Mouse (Mus musculus) CH12.LX (cell line): Measurements from ENCODE around the gene Tmem239.

ENCODE experiments used
- EP300 ChIP-seq: IDR thresholded peaks from 2 replicates; pipeline ENCODE4 v1.6.1; 2011; ENCODE audit warnings: low read length, improper control_type of control experiment
- MAZ ChIP-seq: IDR thresholded peaks from 2 replicates; pipeline ENCODE4 v1.6.1; 2012; ENCODE audit warnings: low read depth, mild to moderate bottlenecking, inconsistent platforms, low read length, improper control_type of control experiment, moderate library complexity
- POLR2A ChIP-seq: IDR thresholded peaks from 2 replicates; pipeline ENCODE4 v1.6.1; 2011; ENCODE audit warnings: low read depth, mild to moderate bottlenecking, improper control_type of control experiment, low read length
- SMC3 ChIP-seq: IDR thresholded peaks from 2 replicates; pipeline ENCODE4 v1.6.1; 2011; ENCODE audit warnings: low read depth, low read length, improper control_type of control experiment
- TBP ChIP-seq: conservative IDR thresholded peaks from 2 replicates; pipeline ENCODE4 v1.6.1; 2011; ENCODE audit warnings: low read depth, low read length, improper control_type of control experiment
- USF1 ChIP-seq: IDR thresholded peaks from 2 replicates; pipeline ENCODE4 v1.6.1; 2014; ENCODE audit warnings: low read depth, mild to moderate bottlenecking, inconsistent platforms, low read length, improper control_type of control experiment
- ZNF384 ChIP-seq: IDR thresholded peaks from 2 replicates; pipeline ENCODE4 v1.6.1; 2012; ENCODE audit warnings: low read depth, low read length, improper control_type of control experiment, inconsistent platforms

- TF ChIP-seq EP300 (no peak), USF1 (no peak), POLR2A (no peak), ZNF384 (no peak), SMC3 (no peak), TBP (no peak), MAZ (no peak)
Observed at GRCm38 (mm10) chr2:130383895-130384294, 22.4 kb upstream of the Tmem239 start.
